Mouse (Mus musculus): ENCODE data around the gene U2af1l4. TPM values are rescaled to one million over a fixed set of nuclear protein-coding genes. Genes with fewer than 3 reads are reported as not detected.

The U2af1l4 gene
- total and polyA plus RNA-seq, 3 experiments = 42.5 to 71.2 (median 62.9) TPM

- H3K4me3 ChIP-seq (ENCODE audit: low read depth, low read length) = no peak overlapping the region
- H3K27me3 ChIP-seq (ENCODE audit: insufficient read depth, low read length) = peaks cover 10% of the 10 kb centered on the region; the same call in 1 of the 2 replicates
- peaks cover 12% of the 10 kb centered on the region for H3K4me1 ChIP-seq (ENCODE audit: insufficient read depth, low read depth, low read length)
- H3K36me3 ChIP-seq (replicated peaks) = peaks cover 70% of the 10 kb centered on the region
- DNase-seq (ENCODE audit: low spot score) (no peak), ATAC-seq (ENCODE audit: extremely low read depth, insufficient number of reproducible peaks, low FRiP score, poor library complexity, severe bottlenecking) (no peak)
- H3K9me3 ChIP-seq (replicated peaks) = no peaks in the 10 kb centered on the region
- TF ChIP-seq POLR2AphosphoS5 (IDR thresholded peaks at IDR 0.05; ENCODE audit: insufficient replicate concordance, low read depth, low read length) (no peak), GATA1 (IDR thresholded peaks at IDR 0.05; ENCODE audit: borderline replicate concordance, low read length) (no peak), GATA2 (IDR thresholded peaks at IDR 0.05; ENCODE audit: borderline replicate concordance, low read depth, low read length) (no peak), CTCF (IDR thresholded peaks at IDR 0.05; ENCODE audit: low read depth, low read length) (no peak), TAL1 (conservative IDR thresholded peaks at IDR 0.05; ENCODE audit: low read depth, low read length) (no peak)
Measured at GRCm38 (mm10) chr7:30524487-30524886, 38.6 kb upstream of the U2af1l4 start.

GRCm38 (mm10) chr7:30525954-30526353, 37.1 kb upstream of the U2af1l4 start:
- Histone ChIP-seq H3K9me3 (replicated peaks) (no peaks in the 10 kb centered on the region), H3K4me3 (ENCODE audit: low read depth, low read length) (no peak overlapping the region), H3K27me3 (ENCODE audit: insufficient read depth, low read length) (no peaks in the 10 kb centered on the region), H3K4me1 (ENCODE audit: insufficient read depth, low read depth, low read length) (peaks cover 12% of the 10 kb centered on the region), H3K36me3 (replicated peaks) (peaks cover 84% of the 10 kb centered on the region)
- ATAC-seq (ENCODE audit: extremely low read depth, insufficient number of reproducible peaks, low FRiP score, poor library complexity, severe bottlenecking) (no peak), DNase-seq (ENCODE audit: low spot score) (no peak)
- TF ChIP-seq TAL1 (conservative IDR thresholded peaks at IDR 0.05; ENCODE audit: low read depth, low read length) (no peak), GATA2 (IDR thresholded peaks at IDR 0.05; ENCODE audit: borderline replicate concordance, low read depth, low read length) (no peak), CTCF (IDR thresholded peaks at IDR 0.05; ENCODE audit: low read depth, low read length) (no peak), GATA1 (IDR thresholded peaks at IDR 0.05; ENCODE audit: borderline replicate concordance, low read length) (no peak), POLR2AphosphoS5 (IDR thresholded peaks at IDR 0.05; ENCODE audit: insufficient replicate concordance, low read depth, low read length) (no peak)

- TF ChIP-seq POLR2AphosphoS5 (IDR thresholded peaks at IDR 0.05; ENCODE audit: insufficient replicate concordance, low read depth, low read length) = no peak
- no peak for TF ChIP-seq TAL1 (conservative IDR thresholded peaks at IDR 0.05; ENCODE audit: low read depth, low read length)
- no peak for TF ChIP-seq GATA1 (IDR thresholded peaks at IDR 0.05; ENCODE audit: borderline replicate concordance, low read length)
- TF ChIP-seq CTCF (IDR thresholded peaks at IDR 0.05; ENCODE audit: low read depth, low read length) = no peak
- no peak for TF ChIP-seq GATA2 (IDR thresholded peaks at IDR 0.05; ENCODE audit: borderline replicate concordance, low read depth, low read length)
- peaks cover 89% of the 10 kb centered on the region for H3K36me3 ChIP-seq (replicated peaks)
- no peaks in the 10 kb centered on the region for H3K27me3 ChIP-seq (ENCODE audit: insufficient read depth, low read length)
- H3K9me3 ChIP-seq (replicated peaks) = no peaks in the 10 kb centered on the region
- H3K4me1 ChIP-seq (ENCODE audit: insufficient read depth, low read depth, low read length) = peaks cover 14% of the 10 kb centered on the region
- ATAC-seq (ENCODE audit: extremely low read depth, insufficient number of reproducible peaks, low FRiP score, poor library complexity, severe bottlenecking) (no peak), DNase-seq (ENCODE audit: low spot score) (no peak)
- H3K4me3 ChIP-seq (ENCODE audit: low read depth, low read length) = no peak overlapping the region
Measured at GRCm38 (mm10) chr7:30526399-30526798, 36.7 kb upstream of the U2af1l4 start.

GRCm38 (mm10) chr7:30526981-30527380, 36.1 kb upstream of the U2af1l4 start:
- DNase-seq (ENCODE audit: low spot score) = no peak
- Histone ChIP-seq H3K9me3 (replicated peaks) (no peaks in the 10 kb centered on the region), H3K4me3 (ENCODE audit: low read depth, low read length) (no peak overlapping the region), H3K36me3 (replicated peaks) (peaks cover 94% of the 10 kb centered on the region), H3K27me3 (ENCODE audit: insufficient read depth, low read length) (no peaks in the 10 kb centered on the region), H3K4me1 (ENCODE audit: insufficient read depth, low read depth, low read length) (peaks cover 17% of the 10 kb centered on the region)
- no peak for ATAC-seq (ENCODE audit: extremely low read depth, insufficient number of reproducible peaks, low FRiP score, poor library complexity, severe bottlenecking)
- TF ChIP-seq GATA2 (IDR thresholded peaks at IDR 0.05; ENCODE audit: borderline replicate concordance, low read depth, low read length) (no peak), GATA1 (IDR thresholded peaks at IDR 0.05; ENCODE audit: borderline replicate concordance, low read length) (no peak), POLR2AphosphoS5 (IDR thresholded peaks at IDR 0.05; ENCODE audit: insufficient replicate concordance, low read depth, low read length) (no peak), CTCF (IDR thresholded peaks at IDR 0.05; ENCODE audit: low read depth, low read length) (no peak), TAL1 (conservative IDR thresholded peaks at IDR 0.05; ENCODE audit: low read depth, low read length) (no peak)

- TF ChIP-seq GATA2 (IDR thresholded peaks at IDR 0.05; ENCODE audit: borderline replicate concordance, low read depth, low read length) (no peak), GATA1 (IDR thresholded peaks at IDR 0.05; ENCODE audit: borderline replicate concordance, low read length) (no peak), CTCF (IDR thresholded peaks at IDR 0.05; ENCODE audit: low read depth, low read length) (no peak), TAL1 (conservative IDR thresholded peaks at IDR 0.05; ENCODE audit: low read depth, low read length) (no peak), POLR2AphosphoS5 (IDR thresholded peaks at IDR 0.05; ENCODE audit: insufficient replicate concordance, low read depth, low read length) (no peak)
- peaks cover 42% of the 10 kb centered on the region for H3K4me1 ChIP-seq (ENCODE audit: insufficient read depth, low read depth, low read length)
Measured at GRCm38 (mm10) chr7:30531291-30531815, 31.7 kb upstream of the U2af1l4 start.

GRCm38 (mm10) chr7:30532931-30533330, 30.2 kb upstream of the U2af1l4 start:
- Histone ChIP-seq H3K27me3 (ENCODE audit: insufficient read depth, low read length) (no peaks in the 10 kb centered on the region), H3K4me1 (ENCODE audit: insufficient read depth, low read depth, low read length) (peaks cover 41% of the 10 kb centered on the region), H3K4me3 (ENCODE audit: low read depth, low read length) (no peak overlapping the region), H3K36me3 (replicated peaks) (peaks cover 61% of the 10 kb centered on the region), H3K9me3 (replicated peaks) (no peaks in the 10 kb centered on the region)
- DNase-seq (ENCODE audit: low spot score) (no peak), ATAC-seq (ENCODE audit: extremely low read depth, insufficient number of reproducible peaks, low FRiP score, poor library complexity, severe bottlenecking) (no peak)
- TF ChIP-seq POLR2AphosphoS5 (IDR thresholded peaks at IDR 0.05; ENCODE audit: insufficient replicate concordance, low read depth, low read length) (no peak), GATA2 (IDR thresholded peaks at IDR 0.05; ENCODE audit: borderline replicate concordance, low read depth, low read length) (no peak), CTCF (IDR thresholded peaks at IDR 0.05; ENCODE audit: low read depth, low read length) (no peak), GATA1 (IDR thresholded peaks at IDR 0.05; ENCODE audit: borderline replicate concordance, low read length) (no peak), TAL1 (conservative IDR thresholded peaks at IDR 0.05; ENCODE audit: low read depth, low read length) (no peak)

More at GRCm38 (mm10) chr7:30531291-30531815, 31.7 kb upstream of the U2af1l4 start:
- H3K4me3 ChIP-seq (ENCODE audit: low read depth, low read length) = no peak overlapping the region
- no peak for ATAC-seq (ENCODE audit: extremely low read depth, insufficient number of reproducible peaks, low FRiP score, poor library complexity, severe bottlenecking)
- H3K27me3 ChIP-seq (ENCODE audit: insufficient read depth, low read length) = no peaks in the 10 kb centered on the region
- no peak for DNase-seq (ENCODE audit: low spot score)
- H3K9me3 ChIP-seq (replicated peaks) = no peaks in the 10 kb centered on the region
- H3K36me3 ChIP-seq (replicated peaks) = peaks cover 72% of the 10 kb centered on the region
